Mouse (Mus musculus): ENCODE measurements at regions not wholly inside any gene's neighbourhood (a gene's known extent, or its start where the extent isn't known, plus 50 kb on each side); places are given as distances from the start of the nearest gene placed in this dataset.

- H3K4me1 ChIP-seq (ENCODE audit: control insufficient read depth, insufficient read depth, low read length) = no peaks in the 10 kb centered on the region
- TF ChIP-seq POLR2A (IDR thresholded peaks at IDR 0.05; ENCODE audit: borderline replicate concordance, insufficient read depth, low read length) = no peak
- no peak for TF ChIP-seq CTCF (IDR thresholded peaks at IDR 0.05; ENCODE audit: borderline replicate concordance, insufficient read depth, low read depth, low read length)
- WGBS = 68% methylated on average over 5 of the region's 5 CpGs
- no peak overlapping the region for H3K27ac ChIP-seq (ENCODE audit: insufficient read depth, low read length)
- no peak overlapping the region for H3K4me3 ChIP-seq (replicated peaks; ENCODE audit: insufficient read depth, low read depth, low read length)
- no peaks in the 10 kb centered on the region for H3K27me3 ChIP-seq (ENCODE audit: control insufficient read depth, insufficient read depth, low read length)
- no peak for DNase-seq
These were observed 245.1 kb downstream of the Rps24 start for GRCm38 (mm10) chr14:24731872-24732525.

- no peaks in the 10 kb centered on the region for H3K27me3 ChIP-seq (ENCODE audit: control insufficient read depth, insufficient read depth, low read length)
- 84% methylated on average over 7 of the region's 7 CpGs for WGBS
- no peak overlapping the region for H3K4me3 ChIP-seq (replicated peaks; ENCODE audit: insufficient read depth, low read depth, low read length)
- no peak for TF ChIP-seq CTCF (IDR thresholded peaks at IDR 0.05; ENCODE audit: borderline replicate concordance, insufficient read depth, low read depth, low read length)
- TF ChIP-seq POLR2A (IDR thresholded peaks at IDR 0.05; ENCODE audit: borderline replicate concordance, insufficient read depth, low read length) = no peak
- H3K4me1 ChIP-seq (ENCODE audit: control insufficient read depth, insufficient read depth, low read length) = no peaks in the 10 kb centered on the region
- DNase-seq = no peak
- H3K27ac ChIP-seq (ENCODE audit: insufficient read depth, low read length) = no peak overlapping the region
These were observed 246.4 kb downstream of the Rps24 start for GRCm38 (mm10) chr14:24733326-24733725.

- H3K27me3 ChIP-seq (ENCODE audit: control insufficient read depth, insufficient read depth, low read length) = no peaks in the 10 kb centered on the region
- no peak overlapping the region for H3K27ac ChIP-seq (ENCODE audit: insufficient read depth, low read length)
- no peaks in the 10 kb centered on the region for H3K4me1 ChIP-seq (ENCODE audit: control insufficient read depth, insufficient read depth, low read length)
- TF ChIP-seq CTCF (IDR thresholded peaks at IDR 0.05; ENCODE audit: borderline replicate concordance, insufficient read depth, low read depth, low read length) (no peak), POLR2A (IDR thresholded peaks at IDR 0.05; ENCODE audit: borderline replicate concordance, insufficient read depth, low read length) (no peak)
- H3K4me3 ChIP-seq (replicated peaks; ENCODE audit: insufficient read depth, low read depth, low read length) = no peak overlapping the region
- no peak for DNase-seq
These were observed 251.9 kb downstream of the Rps24 start for GRCm38 (mm10) chr14:24738869-24739268.

GRCm38 (mm10) chr14:24744451-24744850 is 257.5 kb downstream of the Rps24 start:
- H3K4me3 ChIP-seq (replicated peaks; ENCODE audit: insufficient read depth, low read depth, low read length) = no peak overlapping the region
- WGBS = 98% methylated on average over 2 of the region's 2 CpGs
- TF ChIP-seq POLR2A (IDR thresholded peaks at IDR 0.05; ENCODE audit: borderline replicate concordance, insufficient read depth, low read length) = no peak
- TF ChIP-seq CTCF (IDR thresholded peaks at IDR 0.05; ENCODE audit: borderline replicate concordance, insufficient read depth, low read depth, low read length) = no peak
- H3K27me3 ChIP-seq (ENCODE audit: control insufficient read depth, insufficient read depth, low read length) = no peaks in the 10 kb centered on the region
- peaks cover 4% of the 10 kb centered on the region for H3K4me1 ChIP-seq (ENCODE audit: control insufficient read depth, insufficient read depth, low read length)
- H3K27ac ChIP-seq (ENCODE audit: insufficient read depth, low read length) = no peak overlapping the region
- no peak for DNase-seq

- no peak for TF ChIP-seq POLR2A (IDR thresholded peaks at IDR 0.05; ENCODE audit: borderline replicate concordance, insufficient read depth, low read length)
- TF ChIP-seq CTCF (IDR thresholded peaks at IDR 0.05; ENCODE audit: borderline replicate concordance, insufficient read depth, low read depth, low read length) = no peak
- no peak for DNase-seq
- Histone ChIP-seq H3K4me3 (replicated peaks; ENCODE audit: insufficient read depth, low read depth, low read length) (no peak overlapping the region), H3K4me1 (ENCODE audit: control insufficient read depth, insufficient read depth, low read length) (peaks cover 4% of the 10 kb centered on the region), H3K27me3 (ENCODE audit: control insufficient read depth, insufficient read depth, low read length) (no peaks in the 10 kb centered on the region), H3K27ac (ENCODE audit: insufficient read depth, low read length) (no peak overlapping the region)
- 17% methylated on average over 3 of the region's 3 CpGs for WGBS
These were observed 258.8 kb downstream of the Rps24 start for GRCm38 (mm10) chr14:24745730-24746129.

- Histone ChIP-seq H3K4me3 (replicated peaks; ENCODE audit: insufficient read depth, low read depth, low read length) (no peak overlapping the region), H3K27ac (ENCODE audit: insufficient read depth, low read length) (no peak overlapping the region), H3K27me3 (ENCODE audit: control insufficient read depth, insufficient read depth, low read length) (no peaks in the 10 kb centered on the region), H3K4me1 (ENCODE audit: control insufficient read depth, insufficient read depth, low read length) (peaks cover 4% of the 10 kb centered on the region)
- no peak for DNase-seq
- whole genome bisulfite sequencing = 49% methylated on average over 4 of the region's 4 CpGs
- TF ChIP-seq CTCF (IDR thresholded peaks at IDR 0.05; ENCODE audit: borderline replicate concordance, insufficient read depth, low read depth, low read length) (no peak), POLR2A (IDR thresholded peaks at IDR 0.05; ENCODE audit: borderline replicate concordance, insufficient read depth, low read length) (no peak)
These were observed 260.5 kb downstream of the Rps24 start for GRCm38 (mm10) chr14:24747471-24747795.

- TF ChIP-seq CTCF (IDR thresholded peaks at IDR 0.05; ENCODE audit: borderline replicate concordance, insufficient read depth, low read depth, low read length) (no peak), POLR2A (IDR thresholded peaks at IDR 0.05; ENCODE audit: borderline replicate concordance, insufficient read depth, low read length) (no peak)
- 53% methylated on average over 7 of the region's 7 CpGs for WGBS
- Histone ChIP-seq H3K27me3 (ENCODE audit: control insufficient read depth, insufficient read depth, low read length) (no peaks in the 10 kb centered on the region), H3K27ac (ENCODE audit: insufficient read depth, low read length) (no peak overlapping the region), H3K4me3 (replicated peaks; ENCODE audit: insufficient read depth, low read depth, low read length) (no peak overlapping the region), H3K4me1 (ENCODE audit: control insufficient read depth, insufficient read depth, low read length) (peaks cover 4% of the 10 kb centered on the region)
- no peak for DNase-seq
These were observed 261.0 kb downstream of the Rps24 start for GRCm38 (mm10) chr14:24747796-24748496.

GRCm38 (mm10) chr14:24748497-24748862 is 261.6 kb downstream of the Rps24 start:
- no peak overlapping the region for H3K4me3 ChIP-seq (replicated peaks; ENCODE audit: insufficient read depth, low read depth, low read length)
- H3K27me3 ChIP-seq (ENCODE audit: control insufficient read depth, insufficient read depth, low read length) = no peaks in the 10 kb centered on the region
- no peak overlapping the region for H3K27ac ChIP-seq (ENCODE audit: insufficient read depth, low read length)
- no peak for DNase-seq
- WGBS = 76% methylated on average over 2 of the region's 2 CpGs
- H3K4me1 ChIP-seq (ENCODE audit: control insufficient read depth, insufficient read depth, low read length) = peaks cover 4% of the 10 kb centered on the region
- no peak for TF ChIP-seq CTCF (IDR thresholded peaks at IDR 0.05; ENCODE audit: borderline replicate concordance, insufficient read depth, low read depth, low read length)
- TF ChIP-seq POLR2A (IDR thresholded peaks at IDR 0.05; ENCODE audit: borderline replicate concordance, insufficient read depth, low read length) = no peak

All from cerebellum, adult 2 months (tissue).